Mouse (Mus musculus): ENCODE measurements at regions not wholly inside any gene's neighbourhood (a gene's known extent, or its start where the extent isn't known, plus 50 kb on each side); places are given as distances from the start of the nearest gene placed in this dataset.

GRCm38 (mm10) chr10:7275357-7275756 lies 63.3 kb upstream of the Cnksr3 start:
- 88% methylated on average over 6 of the region's 6 CpGs for WGBS
- no peak for ATAC-seq (ENCODE audit: low FRiP score, low TSS enrichment)
- no peak overlapping the region for H3K9ac ChIP-seq (replicated peaks; ENCODE audit: low read length)
- no peaks in the 10 kb centered on the region for H3K9me3 ChIP-seq (ENCODE audit: control insufficient read depth, low read length)
- no peaks in the 10 kb centered on the region for H3K27me3 ChIP-seq (ENCODE audit: control insufficient read depth, insufficient read depth, low read length)
- no peak overlapping the region for H3K27ac ChIP-seq (replicated peaks; ENCODE audit: low read depth, low read length)
- no peak overlapping the region for H3K4me3 ChIP-seq (replicated peaks; ENCODE audit: low read depth, low read length)
- DNase-seq = no peak
- no peaks in the 10 kb centered on the region for H3K36me3 ChIP-seq (ENCODE audit: control insufficient read depth, insufficient read depth, low read length)
- H3K4me2 ChIP-seq (ENCODE audit: low read length) = no peak overlapping the region
- no peaks in the 10 kb centered on the region for H3K4me1 ChIP-seq (ENCODE audit: control insufficient read depth, insufficient read depth, low read length)

- Histone ChIP-seq H3K9ac (replicated peaks; ENCODE audit: low read length) (no peak overlapping the region), H3K27me3 (ENCODE audit: control insufficient read depth, insufficient read depth, low read length) (no peaks in the 10 kb centered on the region), H3K4me2 (ENCODE audit: low read length) (no peak overlapping the region), H3K36me3 (ENCODE audit: control insufficient read depth, insufficient read depth, low read length) (no peaks in the 10 kb centered on the region), H3K4me1 (ENCODE audit: control insufficient read depth, insufficient read depth, low read length) (no peaks in the 10 kb centered on the region), H3K27ac (replicated peaks; ENCODE audit: low read depth, low read length) (no peak overlapping the region), H3K9me3 (ENCODE audit: control insufficient read depth, low read length) (no peaks in the 10 kb centered on the region), H3K4me3 (replicated peaks; ENCODE audit: low read depth, low read length) (no peak overlapping the region)
- WGBS = 94% methylated on average over 7 of the region's 7 CpGs
- ATAC-seq (ENCODE audit: low FRiP score, low TSS enrichment) = no peak
- no peak for DNase-seq
Observed at GRCm38 (mm10) chr10:7274422-7274821, 62.4 kb upstream of the Cnksr3 start.

GRCm38 (mm10) chr10:7271156-7271555 lies 59.1 kb upstream of the Cnksr3 start:
- no peaks in the 10 kb centered on the region for H3K27me3 ChIP-seq (ENCODE audit: control insufficient read depth, insufficient read depth, low read length)
- H3K4me2 ChIP-seq (ENCODE audit: low read length) = no peak overlapping the region
- 83% methylated on average over 5 of the region's 5 CpGs for WGBS
- H3K27ac ChIP-seq (replicated peaks; ENCODE audit: low read depth, low read length) = no peak overlapping the region
- H3K36me3 ChIP-seq (ENCODE audit: control insufficient read depth, insufficient read depth, low read length) = no peaks in the 10 kb centered on the region
- no peak overlapping the region for H3K4me3 ChIP-seq (replicated peaks; ENCODE audit: low read depth, low read length)
- DNase-seq (no peak), ATAC-seq (ENCODE audit: low FRiP score, low TSS enrichment) (no peak)
- H3K9me3 ChIP-seq (ENCODE audit: control insufficient read depth, low read length) = no peaks in the 10 kb centered on the region
- H3K9ac ChIP-seq (replicated peaks; ENCODE audit: low read length) = no peak overlapping the region
- H3K4me1 ChIP-seq (ENCODE audit: control insufficient read depth, insufficient read depth, low read length) = no peaks in the 10 kb centered on the region

- ATAC-seq (ENCODE audit: low FRiP score, low TSS enrichment) = no peak
Observed at GRCm38 (mm10) chr10:7268386-7269033, 56.5 kb upstream of the Cnksr3 start.

GRCm38 (mm10) chr10:7267903-7268302 lies 55.9 kb upstream of the Cnksr3 start:
- Histone ChIP-seq H3K9me3 (ENCODE audit: control insufficient read depth, low read length) (no peaks in the 10 kb centered on the region), H3K4me2 (ENCODE audit: low read length) (no peak overlapping the region), H3K4me3 (replicated peaks; ENCODE audit: low read depth, low read length) (no peak overlapping the region), H3K36me3 (ENCODE audit: control insufficient read depth, insufficient read depth, low read length) (no peaks in the 10 kb centered on the region), H3K27me3 (ENCODE audit: control insufficient read depth, insufficient read depth, low read length) (no peaks in the 10 kb centered on the region), H3K27ac (replicated peaks; ENCODE audit: low read depth, low read length) (no peak overlapping the region), H3K4me1 (ENCODE audit: control insufficient read depth, insufficient read depth, low read length) (no peaks in the 10 kb centered on the region), H3K9ac (replicated peaks; ENCODE audit: low read length) (no peak overlapping the region)
- ATAC-seq (ENCODE audit: low FRiP score, low TSS enrichment) = no peak
- WGBS = 86% methylated on average over 4 of the region's 4 CpGs
- DNase-seq = no peak

More at GRCm38 (mm10) chr10:7268386-7269033, 56.5 kb upstream of the Cnksr3 start:
- H3K27ac ChIP-seq (replicated peaks; ENCODE audit: low read depth, low read length) = no peak overlapping the region
- no peak overlapping the region for H3K9ac ChIP-seq (replicated peaks; ENCODE audit: low read length)
- H3K4me1 ChIP-seq (ENCODE audit: control insufficient read depth, insufficient read depth, low read length) = no peaks in the 10 kb centered on the region
- 80% methylated on average over 9 of the region's 9 CpGs for WGBS
- no peaks in the 10 kb centered on the region for H3K9me3 ChIP-seq (ENCODE audit: control insufficient read depth, low read length)
- H3K36me3 ChIP-seq (ENCODE audit: control insufficient read depth, insufficient read depth, low read length) = no peaks in the 10 kb centered on the region
- peak; percentile 8 for DNase-seq
- no peaks in the 10 kb centered on the region for H3K27me3 ChIP-seq (ENCODE audit: control insufficient read depth, insufficient read depth, low read length)
- H3K4me2 ChIP-seq (ENCODE audit: low read length) = no peak overlapping the region
- H3K4me3 ChIP-seq (replicated peaks; ENCODE audit: low read depth, low read length) = no peak overlapping the region

- ATAC-seq (ENCODE audit: low FRiP score, low TSS enrichment) (no peak), DNase-seq (no peak)
- H3K9ac ChIP-seq (replicated peaks; ENCODE audit: low read length) = no peak overlapping the region
- no peaks in the 10 kb centered on the region for H3K4me1 ChIP-seq (ENCODE audit: control insufficient read depth, insufficient read depth, low read length)
- no peaks in the 10 kb centered on the region for H3K9me3 ChIP-seq (ENCODE audit: control insufficient read depth, low read length)
- no peak overlapping the region for H3K27ac ChIP-seq (replicated peaks; ENCODE audit: low read depth, low read length)
- WGBS = 83% methylated on average over 4 of the region's 4 CpGs
- no peaks in the 10 kb centered on the region for H3K36me3 ChIP-seq (ENCODE audit: control insufficient read depth, insufficient read depth, low read length)
- no peak overlapping the region for H3K4me2 ChIP-seq (ENCODE audit: low read length)
- H3K27me3 ChIP-seq (ENCODE audit: control insufficient read depth, insufficient read depth, low read length) = no peaks in the 10 kb centered on the region
- no peak overlapping the region for H3K4me3 ChIP-seq (replicated peaks; ENCODE audit: low read depth, low read length)
Observed at GRCm38 (mm10) chr10:7267106-7267505, 55.1 kb upstream of the Cnksr3 start.

- peak; percentile 40 for DNase-seq
- Histone ChIP-seq H3K9me3 (ENCODE audit: control insufficient read depth, low read length) (no peaks in the 10 kb centered on the region), H3K4me2 (ENCODE audit: low read length) (no peak overlapping the region), H3K4me1 (ENCODE audit: control insufficient read depth, insufficient read depth, low read length) (no peaks in the 10 kb centered on the region), H3K4me3 (replicated peaks; ENCODE audit: low read depth, low read length) (no peak overlapping the region), H3K27me3 (ENCODE audit: control insufficient read depth, insufficient read depth, low read length) (no peaks in the 10 kb centered on the region), H3K27ac (replicated peaks; ENCODE audit: low read depth, low read length) (no peak overlapping the region), H3K36me3 (ENCODE audit: control insufficient read depth, insufficient read depth, low read length) (no peaks in the 10 kb centered on the region), H3K9ac (replicated peaks; ENCODE audit: low read length) (no peak overlapping the region)
- 24% methylated on average over 9 of the region's 9 CpGs for WGBS
- peak; percentile 17; the same call in 1 of the 2 replicates for ATAC-seq (ENCODE audit: low FRiP score, low TSS enrichment)
Observed at GRCm38 (mm10) chr10:7265412-7265811, 53.4 kb upstream of the Cnksr3 start.

GRCm38 (mm10) chr10:7264721-7265120 lies 52.7 kb upstream of the Cnksr3 start:
- H3K27ac ChIP-seq (replicated peaks; ENCODE audit: low read depth, low read length) = no peak overlapping the region
- no peak for ATAC-seq (ENCODE audit: low FRiP score, low TSS enrichment)
- WGBS = 77% methylated on average over 4 of the region's 4 CpGs

More at GRCm38 (mm10) chr10:7264721-7265120, 52.7 kb upstream of the Cnksr3 start:
- Histone ChIP-seq H3K4me1 (ENCODE audit: control insufficient read depth, insufficient read depth, low read length) (no peaks in the 10 kb centered on the region), H3K36me3 (ENCODE audit: control insufficient read depth, insufficient read depth, low read length) (no peaks in the 10 kb centered on the region), H3K27me3 (ENCODE audit: control insufficient read depth, insufficient read depth, low read length) (no peaks in the 10 kb centered on the region), H3K4me3 (replicated peaks; ENCODE audit: low read depth, low read length) (no peak overlapping the region), H3K9me3 (ENCODE audit: control insufficient read depth, low read length) (no peaks in the 10 kb centered on the region), H3K4me2 (ENCODE audit: low read length) (no peak overlapping the region), H3K9ac (replicated peaks; ENCODE audit: low read length) (no peak overlapping the region)
- no peak for DNase-seq
